Mouse (Mus musculus): ENCODE results near the gene Mllt10.

Gene Mllt10

DNA sequence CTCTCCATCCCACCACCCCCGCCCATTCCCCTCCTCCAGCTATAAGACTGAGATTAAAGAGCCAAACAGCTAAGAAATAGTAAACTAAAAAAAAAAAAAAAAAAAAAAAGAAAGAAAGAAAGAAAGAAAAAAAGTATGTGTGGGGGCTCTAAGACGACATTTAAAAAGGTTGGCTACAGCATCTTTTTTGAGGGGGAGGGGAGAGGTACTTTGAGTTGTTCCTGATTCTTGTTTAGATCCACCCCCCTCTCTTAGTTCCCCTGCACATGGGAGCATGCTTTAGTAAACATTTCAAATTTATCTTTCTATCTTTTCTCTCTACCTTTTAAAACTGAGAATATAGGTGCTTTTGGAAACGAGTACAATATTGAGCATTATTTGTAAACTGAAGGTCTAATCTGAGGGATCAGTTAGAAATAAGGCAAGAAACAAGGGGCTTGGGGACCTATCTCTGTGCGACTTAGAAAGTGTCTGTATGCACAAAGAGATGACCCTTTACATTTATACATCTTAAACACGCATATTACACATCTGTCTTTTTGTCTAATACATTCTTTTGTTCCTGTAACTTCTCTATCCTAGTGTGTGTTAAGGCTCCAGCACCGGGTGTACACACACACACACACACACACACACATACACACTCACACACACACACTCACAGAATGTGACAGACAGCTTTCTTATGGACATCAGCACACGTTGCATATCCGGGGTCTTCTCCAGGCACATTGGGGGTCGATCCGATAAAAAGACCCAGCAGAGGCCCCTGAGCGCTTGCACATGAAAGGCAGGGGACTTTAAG lies 3.8 kb upstream of the Mllt10 start:
- no peak for DNase-seq (ENCODE audit: low read depth, low spot score)

DNA sequence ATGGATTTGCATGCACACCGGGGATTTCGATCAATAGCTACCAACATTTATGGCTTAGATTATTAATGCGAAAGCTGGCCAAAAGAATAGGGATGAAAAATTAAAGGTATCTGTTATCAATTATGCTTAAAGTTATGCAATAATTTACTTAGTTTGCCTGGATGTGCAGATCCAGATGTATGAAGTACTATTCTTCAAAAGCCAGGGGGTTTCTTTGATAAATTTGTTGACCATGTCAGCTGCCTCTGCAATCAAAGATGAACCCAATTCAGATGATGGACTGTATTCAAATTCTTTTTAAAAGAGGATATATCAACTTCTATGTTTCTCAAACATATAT lies 3.2 kb upstream of the Mllt10 start:
- no peak for DNase-seq (ENCODE audit: low read depth, low spot score)

DNA sequence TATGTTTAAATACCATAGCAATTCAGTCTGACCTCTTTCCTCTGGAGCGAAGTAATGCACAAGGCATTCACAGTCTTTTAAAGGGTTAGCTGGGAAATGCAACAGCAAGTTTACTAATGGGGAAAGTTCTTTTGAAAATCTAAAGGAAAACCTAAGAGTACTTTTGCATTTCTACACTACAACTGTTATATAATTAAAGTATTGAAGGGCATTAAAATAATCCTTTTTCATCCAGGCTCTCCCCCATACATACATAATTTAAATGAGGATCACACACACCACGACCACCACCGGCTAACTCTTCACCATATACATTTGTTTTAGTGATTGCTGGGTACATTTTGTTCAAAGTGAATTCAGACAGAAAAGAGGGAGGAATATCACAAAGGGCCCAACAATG lies 2.5 kb upstream of the Mllt10 start:
- DNase-seq (ENCODE audit: low read depth, low spot score), result no peak

DNA sequence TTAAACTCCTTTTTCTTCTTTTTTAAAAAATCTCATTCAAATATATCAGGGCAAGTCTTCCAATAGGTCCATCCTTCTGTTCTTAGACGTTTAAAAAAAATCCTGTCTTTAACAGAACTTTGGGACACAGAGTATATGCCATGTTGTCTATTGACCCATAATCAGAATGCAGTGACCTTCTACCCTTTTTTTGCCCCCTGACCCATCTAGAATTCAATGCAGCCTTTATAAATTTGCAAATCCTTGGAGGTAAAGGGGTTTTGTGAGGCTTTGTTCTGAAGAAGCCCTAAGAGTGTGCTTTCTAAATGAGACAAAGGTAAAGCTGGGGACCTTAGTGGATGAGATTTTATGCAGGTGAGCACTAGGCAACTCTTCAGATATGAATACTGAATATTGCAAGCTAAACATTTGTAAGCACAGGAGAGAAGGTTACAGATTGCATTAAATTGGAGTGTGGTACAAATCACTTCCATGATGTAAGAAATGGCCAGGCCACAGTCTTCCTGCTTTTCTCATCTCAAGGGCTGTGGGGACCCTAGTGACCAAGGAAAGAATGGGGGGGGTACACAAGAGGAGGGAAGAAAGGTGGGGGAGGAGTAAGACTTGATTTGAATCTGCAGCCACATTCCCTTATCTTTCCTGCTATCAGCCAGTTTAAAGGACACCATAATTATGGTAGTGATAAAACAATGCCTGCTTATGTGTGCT lies 1.6 kb upstream of the Mllt10 start:
- DNase-seq (ENCODE audit: low read depth, low spot score), result no peak

DNA sequence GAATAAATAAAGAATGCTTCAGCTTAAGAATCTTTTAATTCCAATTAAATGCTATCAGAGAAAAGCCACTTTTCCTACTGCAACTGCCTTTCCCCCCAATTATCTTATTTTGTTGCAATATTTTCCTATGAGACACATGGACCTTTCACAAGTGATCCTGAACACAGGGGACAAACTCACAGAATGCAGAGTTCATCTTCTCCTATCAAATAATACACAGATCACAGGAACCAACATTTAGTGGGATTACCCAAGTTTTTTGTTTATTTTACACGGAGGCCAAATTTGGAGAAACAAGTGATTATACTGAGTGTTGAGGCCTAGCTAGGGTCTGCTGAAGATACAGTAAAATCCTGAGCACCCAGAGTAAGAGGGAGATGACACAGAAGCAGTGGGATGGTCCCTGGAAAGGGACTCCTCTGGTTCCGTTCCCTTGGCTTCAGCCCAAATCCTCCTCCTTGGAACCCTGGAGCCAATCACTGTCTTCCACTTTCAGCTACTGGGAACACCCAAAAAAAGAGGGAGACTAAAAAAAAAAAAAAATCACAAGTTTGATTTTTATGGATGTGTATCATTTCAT lies 996 bp upstream of the Mllt10 start:
- DNase-seq (ENCODE audit: low read depth, low spot score), result no peak

DNA sequence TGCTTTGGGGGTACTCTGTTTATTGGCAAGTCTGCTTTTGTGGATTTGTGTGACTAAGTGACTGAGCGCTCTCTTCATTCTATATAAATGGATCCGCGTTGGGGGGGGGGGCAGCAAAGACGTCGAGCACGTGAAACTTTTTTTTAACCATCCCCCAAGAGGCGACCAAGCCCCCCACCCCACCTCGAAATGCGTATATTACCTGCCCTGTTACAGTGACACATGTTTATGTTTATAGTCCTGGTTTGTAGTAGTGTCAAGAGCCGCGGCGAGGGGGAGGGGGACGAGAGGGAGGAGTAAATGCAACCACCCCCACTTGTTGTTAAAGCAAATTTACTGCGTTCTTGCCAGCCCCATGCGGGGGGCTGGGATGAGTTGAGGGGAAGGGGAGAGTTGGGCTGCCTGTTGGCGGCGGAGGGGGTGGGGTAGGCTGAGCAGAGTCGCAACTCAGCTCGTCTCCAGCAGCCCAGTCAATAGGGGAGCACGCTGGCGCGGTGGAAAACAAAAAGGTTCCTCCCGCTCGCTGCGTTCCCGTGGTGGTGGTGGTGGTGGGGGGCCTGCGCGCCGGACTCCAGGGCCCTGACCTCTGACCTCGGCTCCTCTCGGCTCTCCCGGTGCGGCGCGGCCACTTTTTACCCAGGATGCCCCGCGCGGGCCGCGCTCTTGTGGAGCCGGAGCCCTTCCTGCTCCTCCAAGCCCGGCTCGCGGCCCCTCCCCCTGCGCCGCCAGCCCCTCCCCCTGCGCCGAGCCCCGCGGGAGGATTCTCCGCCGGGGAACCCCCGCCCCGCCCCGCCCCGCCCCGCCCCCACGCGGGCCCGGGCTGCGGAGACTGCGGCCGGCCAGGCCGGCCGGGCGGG lies 1.1 kb downstream of the Mllt10 start:
- peak; percentile 94 for DNase-seq (ENCODE audit: low read depth, low spot score)

DNA sequence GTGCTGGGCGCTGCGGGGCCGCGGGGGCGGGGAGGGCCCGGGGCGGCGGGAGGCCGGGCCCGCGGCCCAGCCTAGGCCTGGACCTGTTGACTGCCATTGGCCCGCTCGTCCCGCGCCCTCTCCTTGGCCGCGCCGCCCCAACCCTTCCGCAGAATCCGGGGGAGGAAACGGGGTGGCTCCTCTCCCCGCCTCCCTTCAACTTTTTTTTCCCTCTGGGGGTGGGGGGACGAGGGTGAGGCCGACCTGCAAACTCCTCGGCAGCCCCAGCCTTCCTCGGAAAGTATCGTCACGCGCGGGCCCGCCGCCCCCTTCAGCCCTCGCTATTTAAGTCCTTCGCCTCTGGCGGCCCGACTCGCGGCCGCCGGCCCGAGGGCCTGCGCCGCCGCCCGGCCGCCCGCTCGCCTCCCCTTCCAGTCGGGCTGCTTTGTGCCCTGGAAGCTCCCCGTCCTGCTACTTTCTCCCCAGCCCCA lies 1.8 kb downstream of the Mllt10 start:
- peak; percentile 96 for DNase-seq (ENCODE audit: low read depth, low spot score)

DNA sequence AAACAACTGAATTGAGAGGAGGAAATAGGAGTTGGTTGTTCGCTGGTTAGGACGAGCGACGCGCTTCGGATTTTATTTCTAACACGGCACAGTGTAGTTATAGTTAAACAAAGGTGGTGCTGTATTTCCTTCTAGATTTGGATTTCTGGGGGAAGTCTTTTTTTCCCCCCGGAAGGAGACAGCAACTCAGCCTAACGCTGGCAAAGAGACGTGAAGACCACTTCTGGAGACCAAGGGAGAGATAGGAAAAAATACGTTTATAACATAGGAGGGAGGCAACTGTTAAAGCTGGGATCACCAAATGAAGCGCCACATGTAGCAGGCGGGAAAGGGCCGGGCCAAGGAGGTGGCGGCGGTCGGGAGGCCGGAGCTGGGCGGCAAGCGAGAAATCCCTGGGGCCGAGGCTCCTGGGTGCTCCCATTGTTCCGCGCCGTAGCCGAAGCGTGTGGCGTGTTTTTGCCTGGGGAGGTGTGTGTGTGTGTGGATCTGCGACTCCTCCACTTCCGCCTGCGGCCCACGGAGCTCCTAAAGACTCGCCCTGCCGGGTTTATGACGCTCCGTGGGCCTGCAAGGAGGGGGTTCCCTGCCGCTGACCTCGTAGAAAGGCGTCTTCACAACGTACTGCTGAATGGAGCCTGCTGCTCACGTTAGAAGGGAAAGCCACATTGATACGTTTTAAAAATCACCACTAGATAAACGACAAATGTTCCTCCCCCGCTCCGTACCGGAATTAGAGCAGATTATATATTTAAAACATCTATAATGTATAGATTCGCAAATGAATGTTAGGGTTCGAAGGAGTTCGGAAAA lies 2.5 kb downstream of the Mllt10 start:
- DNase-seq (ENCODE audit: low read depth, low spot score), result peak; percentile 79

DNA sequence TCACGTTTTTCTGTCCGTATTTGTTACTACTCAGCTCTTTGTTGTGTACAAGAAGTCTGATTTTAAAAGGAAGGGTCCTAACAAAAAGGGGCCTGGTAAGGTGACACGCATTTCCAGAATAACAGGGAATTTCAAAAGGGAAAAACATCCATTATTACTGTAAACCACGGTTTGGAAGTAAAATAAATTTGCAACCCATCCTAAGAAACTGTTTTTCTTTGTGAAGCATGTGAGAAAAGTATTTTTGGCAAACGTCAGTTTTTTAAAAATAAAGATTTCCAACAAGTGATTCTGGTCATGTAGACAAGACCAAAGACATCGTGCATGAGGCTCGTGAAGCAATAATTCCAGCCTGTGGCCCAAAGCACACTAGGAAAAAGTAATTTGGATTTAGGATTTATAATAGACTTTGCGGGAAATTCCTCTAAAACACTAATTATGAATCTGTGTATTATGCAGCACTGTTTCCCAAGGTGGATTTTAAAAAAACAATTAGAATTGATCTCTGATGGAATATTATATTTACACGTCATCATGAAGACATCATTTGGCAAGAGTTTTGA lies 3.2 kb downstream of the Mllt10 start:
- DNase-seq (ENCODE audit: low read depth, low spot score), result no peak

DNA sequence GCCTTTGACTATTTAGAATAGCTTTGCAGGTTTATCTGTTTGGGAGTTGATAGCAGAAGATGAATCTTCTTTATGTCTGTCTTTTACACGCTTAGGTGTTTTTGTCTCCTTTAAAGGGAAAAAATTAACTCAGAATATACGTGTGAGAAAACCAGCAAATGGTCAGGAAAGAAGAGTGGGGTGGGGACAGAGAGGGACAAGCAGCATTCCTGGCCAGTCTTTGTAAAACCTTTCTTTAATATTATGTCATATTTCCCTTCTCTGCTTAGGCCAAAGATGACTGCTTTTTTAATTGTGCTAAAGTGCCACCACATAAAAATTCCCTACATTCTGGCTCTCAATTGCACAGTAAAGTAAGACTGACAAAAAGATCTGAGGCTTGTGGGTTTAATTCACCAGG lies 4.0 kb downstream of the Mllt10 start:
- DNase-seq (ENCODE audit: low read depth, low spot score), result no peak

DNA sequence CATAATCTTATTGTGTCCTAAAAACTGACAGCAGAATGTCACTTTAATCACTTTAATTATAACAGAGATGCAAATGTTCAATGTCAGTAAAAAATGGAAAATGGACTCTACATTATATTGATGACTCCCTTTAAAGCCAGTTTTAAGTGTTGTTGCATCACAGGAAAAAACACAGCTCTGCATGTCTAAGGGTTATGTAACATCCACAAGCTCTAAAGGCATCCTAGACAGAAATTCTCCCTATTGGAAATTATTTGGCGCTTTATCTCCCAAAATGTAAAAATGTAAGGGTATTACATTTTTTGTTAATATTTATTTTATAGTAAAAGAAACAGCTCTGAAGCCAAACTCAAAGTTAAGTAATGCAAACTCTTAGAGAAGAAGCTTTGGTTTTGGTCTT lies 4.9 kb downstream of the Mllt10 start:
- no peak for DNase-seq (ENCODE audit: low read depth, low spot score)

DNA sequence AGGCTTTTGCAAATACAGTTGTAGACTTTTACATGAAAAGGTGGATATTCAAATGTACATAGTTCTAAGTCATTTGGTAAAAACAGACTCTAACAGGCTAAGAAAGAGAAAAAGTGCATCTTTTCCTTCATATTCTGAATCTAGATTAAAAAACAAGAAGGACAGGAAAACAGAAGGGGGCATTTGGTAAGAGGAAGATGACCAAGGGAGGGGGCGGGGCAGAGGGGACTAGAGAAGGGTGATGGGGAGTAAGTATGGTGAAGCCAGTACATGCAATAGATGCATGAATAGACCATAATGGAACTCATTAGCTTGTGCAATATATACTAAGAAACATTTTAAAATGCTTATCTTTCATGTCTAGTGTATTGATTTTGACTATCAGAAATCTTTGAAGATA lies 5.4 kb downstream of the Mllt10 start:
- DNase-seq (ENCODE audit: low read depth, low spot score), result no peak

DNA sequence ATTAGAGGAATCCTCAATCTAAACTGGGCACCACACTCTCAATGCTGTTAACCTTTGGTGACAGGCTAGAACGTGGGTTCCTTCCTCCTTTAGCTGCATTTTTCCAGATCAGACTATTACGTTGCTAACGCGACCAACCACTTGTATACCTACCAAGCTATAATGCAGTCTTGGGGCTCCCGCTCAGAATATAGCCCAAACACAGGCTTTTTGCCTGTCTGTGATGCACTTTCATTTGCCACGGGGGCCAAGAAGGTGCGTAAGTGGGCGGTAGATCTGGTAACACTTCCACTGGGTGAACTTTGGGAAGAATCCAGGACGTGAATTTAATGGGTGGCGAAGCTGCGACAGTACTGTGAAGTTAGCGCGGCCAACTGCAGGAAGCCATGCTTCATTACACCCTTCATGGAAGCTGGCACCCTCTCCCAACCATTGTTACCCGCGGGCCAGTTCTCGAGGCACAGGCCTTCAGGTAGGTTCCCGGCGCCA lies 8.8 kb downstream of the Mllt10 start:
- DNase-seq (ENCODE audit: low read depth, low spot score), result peak; percentile 78

DNA sequence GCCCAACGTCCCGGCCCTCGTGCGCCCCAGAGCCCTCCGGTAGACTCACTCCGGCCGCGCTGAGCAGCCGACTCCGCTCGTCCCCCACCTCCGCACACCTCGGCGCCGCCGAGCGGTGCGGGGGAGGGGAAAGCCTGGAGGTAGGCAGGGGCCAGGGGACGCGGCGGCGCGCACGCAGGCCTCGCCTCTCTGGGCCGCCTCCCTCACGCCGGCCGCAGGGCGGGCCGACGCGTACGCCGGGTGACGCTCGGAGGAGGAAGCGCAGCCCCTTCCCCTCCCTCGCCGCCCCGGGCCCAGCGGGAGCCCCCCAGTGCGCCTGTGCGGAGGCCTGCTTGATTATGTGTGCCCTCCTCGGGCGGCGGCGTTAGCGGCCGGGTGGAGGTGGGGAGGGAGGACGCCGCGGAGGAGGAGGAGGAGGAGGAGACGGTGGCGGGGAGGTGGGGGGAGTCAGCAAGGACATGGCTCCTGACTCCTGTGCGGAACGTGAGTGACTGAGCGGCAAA lies 9.4 kb downstream of the Mllt10 start:
- DNase-seq (ENCODE audit: low read depth, low spot score), result peak; percentile 97

DNA sequence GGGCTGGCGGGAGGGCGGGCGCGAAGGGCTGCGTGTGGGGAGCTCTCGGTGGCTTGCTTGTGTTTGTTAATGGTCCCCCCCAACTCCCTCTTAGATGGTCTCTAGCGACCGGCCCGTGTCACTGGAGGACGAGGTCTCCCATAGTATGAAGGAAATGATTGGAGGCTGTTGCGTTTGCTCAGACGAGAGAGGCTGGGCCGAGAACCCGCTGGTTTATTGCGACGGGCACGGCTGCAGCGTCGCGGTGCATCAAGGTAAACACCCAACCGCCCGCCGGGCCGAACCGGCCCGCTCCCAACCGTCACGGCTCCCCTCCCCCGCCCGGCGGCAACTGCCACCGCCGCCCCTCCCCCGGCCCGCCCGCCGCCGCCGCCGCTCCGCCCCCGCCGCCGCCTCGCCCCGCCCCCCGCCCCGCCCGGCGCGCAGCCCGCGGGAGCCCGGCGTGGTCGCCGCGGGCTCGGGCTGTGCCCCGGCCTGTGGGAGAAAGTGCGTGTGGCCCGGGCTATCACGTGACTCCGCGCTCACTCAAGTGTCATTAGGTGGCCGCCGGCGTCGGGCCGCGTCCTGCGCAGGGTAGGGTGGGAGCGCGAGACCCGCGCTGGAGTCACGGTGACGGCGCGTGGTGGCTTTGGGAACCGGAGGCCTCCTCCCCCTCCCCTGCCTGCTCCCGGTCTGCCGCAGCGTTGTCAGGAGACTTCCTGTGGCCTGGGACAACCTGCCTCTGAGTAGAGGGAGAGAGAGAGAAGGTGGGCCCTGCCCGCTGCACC lies 10.1 kb downstream of the Mllt10 start:
- DNase-seq (ENCODE audit: low read depth, low spot score), result peak; percentile 83

DNA sequence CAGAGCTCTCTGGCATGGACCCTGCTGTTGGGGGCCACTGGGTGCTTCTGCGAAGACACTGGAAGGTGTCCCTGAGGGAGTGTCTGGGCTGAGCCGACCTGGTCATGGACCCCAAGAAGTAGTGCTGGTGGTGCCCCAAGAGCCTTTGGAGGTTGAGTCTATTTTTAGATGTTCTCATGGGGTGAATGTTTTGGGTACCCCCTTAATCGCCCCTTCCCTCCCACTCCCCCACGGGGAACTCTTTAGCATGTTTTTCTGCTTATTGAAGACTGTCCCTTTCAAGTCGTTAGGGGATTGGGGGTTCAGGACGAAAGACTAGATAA lies 10.6 kb downstream of the Mllt10 start:
- DNase-seq (ENCODE audit: low read depth, low spot score), result no peak

DNA sequence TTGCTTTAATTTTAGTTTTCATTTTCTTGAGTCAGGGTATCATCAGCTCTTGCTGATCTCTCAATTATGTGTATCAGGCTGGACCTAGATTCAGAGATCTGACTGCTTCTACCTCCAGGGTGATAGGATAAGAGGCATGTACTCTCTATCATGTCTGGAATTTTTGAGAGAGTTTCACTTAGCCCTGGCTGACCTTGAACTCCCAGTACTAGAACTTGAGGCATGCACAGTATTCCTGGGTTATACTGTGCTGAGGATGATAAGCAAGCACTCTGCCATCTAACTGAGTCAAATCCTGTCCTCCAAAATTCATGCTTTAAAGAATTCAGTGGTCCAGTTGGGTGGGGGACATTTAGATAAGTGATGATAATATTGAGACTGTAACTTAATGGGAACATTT lies 11.4 kb downstream of the Mllt10 start:
- no peak for DNase-seq (ENCODE audit: low read depth, low spot score)

DNA sequence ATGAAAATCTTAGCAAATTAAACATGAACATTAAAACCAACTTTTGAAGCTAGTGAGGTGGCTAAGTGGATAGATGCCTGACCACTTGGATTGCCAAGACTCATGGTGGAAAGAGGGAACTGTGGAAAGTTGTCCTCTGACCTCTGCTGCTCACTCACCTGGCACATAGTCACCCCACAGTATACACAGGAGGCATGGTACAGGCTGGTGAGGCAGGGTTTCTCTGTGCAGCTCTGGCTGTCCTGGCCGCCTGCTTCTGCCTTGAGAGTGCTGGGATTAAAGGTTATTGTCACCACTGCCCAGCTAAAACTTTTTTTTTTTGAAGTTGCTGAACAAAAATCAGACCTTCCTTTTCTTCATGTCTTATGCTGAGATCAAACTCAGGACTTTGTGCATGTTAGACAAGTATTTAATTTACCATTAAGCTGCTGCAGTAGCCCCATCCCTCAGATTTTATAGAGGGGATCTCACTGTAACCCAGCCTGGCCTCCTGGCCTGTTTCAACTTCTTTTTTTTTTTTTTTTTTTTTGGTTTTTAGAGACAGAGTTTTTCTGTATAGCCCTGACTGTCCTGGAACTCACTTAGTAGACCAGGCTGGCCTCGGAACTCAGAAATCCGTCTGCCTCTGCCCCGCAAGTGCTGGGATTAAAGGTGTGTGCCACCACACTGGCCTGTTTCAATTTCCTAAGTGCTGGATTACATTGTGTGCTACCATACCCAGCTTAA lies 13.2 kb downstream of the Mllt10 start:
- DNase-seq (ENCODE audit: low read depth, low spot score), result no peak

DNA sequence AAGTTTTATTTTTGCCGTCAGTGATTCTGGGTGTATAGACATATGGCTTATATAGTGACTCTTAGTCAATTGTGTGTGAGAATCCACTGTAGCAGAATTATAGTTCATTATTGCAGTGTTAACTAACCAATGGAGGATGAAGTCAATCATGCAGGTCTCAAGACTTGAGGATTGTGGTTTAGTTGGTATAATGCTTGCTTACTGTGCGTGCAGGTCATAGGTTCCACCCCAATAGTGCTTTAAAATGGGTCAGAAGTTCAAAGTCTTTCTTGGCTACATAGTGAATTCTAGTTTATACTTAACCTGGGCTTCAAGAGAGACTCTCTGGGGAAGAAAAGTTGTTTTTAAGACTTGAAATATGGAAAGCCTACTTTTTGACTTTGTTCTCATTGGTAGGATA lies 16.9 kb downstream of the Mllt10 start:
- no peak for DNase-seq (ENCODE audit: low read depth, low spot score)

Data from CD4-positive helper T cell, adult 2 months (primary cell).